Mouse (Mus musculus) neural tube, embryonic 14.5 days (tissue): Measurements from ENCODE around the gene Lsp1. TPM values are rescaled to one million over a fixed set of nuclear protein-coding genes. Genes with fewer than 3 reads are reported as not detected.

Experiments used
- ATAC-seq: fragments of 200-750 bp; cut with Nextera tagmentation; 2 replicates; pipeline ENCODE4 v1.8.0; 2017; ENCODE audit warnings: low read depth, mild to moderate bottlenecking, moderate TSS enrichment, moderate library complexity
- H3K27ac ChIP-seq: fragments of 300-500 bp; sonication (generic); 2 replicates; pipeline ENCODE4 v1.5.1; 2014; ENCODE audit warnings: low read depth, mild to moderate bottlenecking, control low read depth, low read length, moderate library complexity, mixed read lengths
- H3K27me3 ChIP-seq: fragments of 300-500 bp; sonication (generic); 2 replicates; pipeline ENCODE4 v1.6.1; 2014; ENCODE audit warnings: low read length; ENCODE audit not compliant: control insufficient read depth, insufficient read depth
- H3K36me3 ChIP-seq: fragments of 300-500 bp; sonication (generic); 2 replicates; pipeline ENCODE4 v1.6.1; 2014; ENCODE audit warnings: low read length, mixed read lengths; ENCODE audit not compliant: control insufficient read depth, insufficient read depth
- H3K4me1 ChIP-seq: fragments of 300-500 bp; sonication (generic); 2 replicates; pipeline ENCODE4 v1.6.1; 2014; ENCODE audit warnings: low read length; ENCODE audit not compliant: control insufficient read depth, insufficient read depth
- H3K4me2 ChIP-seq: fragments of 300-500 bp; sonication (generic); 2 replicates; pipeline ENCODE4 v1.6.1; 2014; ENCODE audit warnings: mild to moderate bottlenecking, low read depth, low read length, control low read depth
- H3K4me3 ChIP-seq: fragments of 300-500 bp; sonication (generic); 2 replicates; pipeline ENCODE4 v1.5.1; 2014; ENCODE audit warnings: low read depth, low read length, control low read depth, mixed read lengths
- H3K9ac ChIP-seq: fragments of 300-500 bp; sonication (generic); replicated peaks from 2 replicates; pipeline ENCODE4 v1.6.1; 2014; ENCODE audit warnings: low read depth, mild to moderate bottlenecking, control low read depth, low read length, mixed read lengths
- H3K9me3 ChIP-seq: fragments of 300-500 bp; sonication (generic); 2 replicates; pipeline ENCODE4 v1.6.1; 2016; ENCODE audit warnings: low read length; ENCODE audit not compliant: control insufficient read depth
- WGBS: fragments of 180-500 bp; shearing (Covaris S2); extraction: QIAGEN DNeasy Blood & Tissue Kit; methylation state at CpG from one replicate; pipeline ENCODE4 v1.1.7; 2014; 5-methylcytosine and 5-hydroxymethylcytosine counted together
- polyA plus RNA-seq: library from polyadenylated mRNA; unstranded; fragments of >200 nt; fragmentation: Nextera tagmentation; extraction: Ambion mirVana; gene quantifications from 2 replicates; pipeline ENCODE4 v1.2.1, GENCODE M21; 2014

The Lsp1 gene
- polyA plus RNA-seq, 1 experiment from 2014 or later: 3.9 TPM

DNA sequence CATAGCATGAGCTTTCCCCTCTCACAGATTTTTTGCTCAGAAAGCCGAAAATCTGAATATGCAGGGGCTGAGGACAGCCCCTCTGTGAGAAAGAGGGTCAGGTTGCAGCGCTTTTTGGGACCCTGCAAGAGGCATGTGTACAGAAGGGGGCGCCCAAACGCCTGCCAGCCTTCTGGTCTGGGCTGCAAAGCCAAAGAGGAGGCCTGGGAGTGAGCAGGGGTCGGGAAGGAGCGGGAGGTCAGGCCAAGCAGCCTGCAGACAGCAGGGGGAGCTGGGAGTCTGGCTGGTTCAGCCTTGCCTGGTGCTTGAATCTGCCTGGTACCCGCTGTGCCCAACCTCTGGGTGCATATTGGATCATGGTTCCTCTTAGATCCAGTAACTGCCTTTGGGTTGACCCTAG lies 32.4 kb upstream of the Lsp1 start:
- H3K4me1 ChIP-seq: peaks cover 13% of the 10 kb centered on the region
- H3K4me3 ChIP-seq: no peak overlapping the region
- no peak overlapping the region for H3K27ac ChIP-seq
- H3K27me3 ChIP-seq: no peaks in the 10 kb centered on the region
- ATAC-seq: no peak
- H3K9me3 ChIP-seq: no peaks in the 10 kb centered on the region
- no peak overlapping the region for H3K4me2 ChIP-seq
- 10% methylated on average over 7 of the region's 7 CpGs for WGBS
- no peaks in the 10 kb centered on the region for H3K36me3 ChIP-seq
- H3K9ac ChIP-seq: no peak overlapping the region

DNA sequence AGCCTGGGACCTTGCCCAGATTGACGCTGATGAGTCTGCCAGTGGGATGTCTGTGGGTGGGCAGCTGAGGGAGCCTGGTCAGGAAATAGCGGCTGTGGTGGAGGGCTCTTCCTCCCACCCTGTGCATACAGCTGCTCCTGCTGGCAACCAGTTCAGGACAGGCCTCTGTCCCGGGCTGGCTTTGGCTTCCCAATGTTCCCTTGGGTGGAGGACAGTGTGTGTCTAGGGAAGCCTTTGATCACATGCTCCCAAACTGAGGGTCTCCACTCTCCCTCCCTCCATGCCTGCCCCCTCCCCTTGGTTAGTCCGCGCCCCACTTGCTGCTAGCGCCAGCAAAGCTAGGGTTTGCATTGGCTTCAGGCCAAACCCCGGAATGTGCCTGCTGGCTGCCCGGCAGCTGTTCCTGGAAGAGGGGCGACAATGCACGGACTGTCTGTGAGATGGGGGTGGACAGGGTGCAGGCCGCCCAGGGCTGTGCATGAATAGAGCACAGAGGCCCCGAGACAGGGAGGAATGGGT lies 30.4 kb upstream of the Lsp1 start:
- H3K9ac ChIP-seq: no peak overlapping the region
- peak overlapping the region; percentile 23; the same call in 1 of the 2 replicates for H3K27ac ChIP-seq
- H3K4me3 ChIP-seq: no peak overlapping the region
- H3K36me3 ChIP-seq: no peaks in the 10 kb centered on the region
- H3K4me1 ChIP-seq: peaks cover 13% of the 10 kb centered on the region
- 0 out of 2 replicates have a peak overlapping the region, but pooled peaks have one; percentile 4 for H3K4me2 ChIP-seq
- 36% methylated on average over 12 of the region's 12 CpGs for WGBS
- H3K27me3 ChIP-seq: no peaks in the 10 kb centered on the region
- no peaks in the 10 kb centered on the region for H3K9me3 ChIP-seq
- peak; percentile 85 for ATAC-seq

DNA sequence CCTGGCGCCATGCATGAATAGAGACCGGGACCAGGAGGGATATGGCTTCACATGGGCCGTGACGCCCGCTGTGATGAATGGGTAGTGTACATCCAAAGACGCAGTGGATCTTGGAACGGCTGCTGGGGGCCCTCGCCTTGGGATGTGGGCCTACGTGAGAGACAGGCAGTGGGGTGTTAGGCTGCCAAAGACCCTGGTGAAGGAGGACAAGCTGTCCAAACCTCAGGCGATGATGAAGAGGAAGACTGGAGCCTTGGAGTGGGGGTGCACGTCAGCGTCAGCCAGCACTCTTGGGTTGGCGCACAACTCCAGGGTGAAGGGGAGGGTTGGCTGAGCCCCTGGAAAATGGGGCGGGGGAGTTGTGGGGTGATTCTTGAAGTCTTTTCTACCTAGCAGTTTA lies 29.5 kb upstream of the Lsp1 start:
- H3K4me3 ChIP-seq: no peak overlapping the region
- no peak for ATAC-seq
- no peaks in the 10 kb centered on the region for H3K27me3 ChIP-seq
- no peaks in the 10 kb centered on the region for H3K36me3 ChIP-seq
- H3K9me3 ChIP-seq: no peaks in the 10 kb centered on the region
- no peak overlapping the region for H3K4me2 ChIP-seq
- no peak overlapping the region; the same call in 1 of the 2 replicates for H3K27ac ChIP-seq
- peaks cover 13% of the 10 kb centered on the region for H3K4me1 ChIP-seq
- H3K9ac ChIP-seq: no peak overlapping the region
- WGBS: 80% methylated on average over 14 of the region's 14 CpGs

DNA sequence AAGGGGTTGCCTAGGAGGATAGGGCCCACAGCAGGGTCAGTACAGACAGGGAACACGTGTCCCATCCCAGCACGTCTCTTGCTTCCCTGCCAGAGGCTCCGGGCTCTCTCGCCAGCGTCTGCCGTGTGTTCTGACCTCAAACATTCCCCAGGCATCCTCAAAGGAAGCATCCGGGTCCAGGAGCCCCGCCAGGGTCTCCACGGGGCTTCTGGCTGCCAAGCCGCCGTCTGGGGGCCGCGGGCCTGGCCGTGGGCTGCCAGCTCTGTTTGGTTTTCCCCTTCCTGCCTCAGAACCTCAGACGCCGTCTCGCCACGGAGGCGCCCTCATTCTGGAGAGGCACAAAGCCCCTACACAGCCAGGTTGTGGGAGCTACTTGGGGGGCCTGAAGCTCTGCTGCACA lies 27.0 kb upstream of the Lsp1 start:
- no peak for ATAC-seq
- no peak overlapping the region for H3K9ac ChIP-seq
- peaks cover 13% of the 10 kb centered on the region for H3K4me1 ChIP-seq
- WGBS: 53% methylated on average over 19 of the region's 19 CpGs
- H3K36me3 ChIP-seq: no peaks in the 10 kb centered on the region
- no peak overlapping the region for H3K4me2 ChIP-seq
- H3K9me3 ChIP-seq: no peaks in the 10 kb centered on the region
- H3K27ac ChIP-seq: no peak overlapping the region
- no peaks in the 10 kb centered on the region for H3K27me3 ChIP-seq
- no peak overlapping the region for H3K4me3 ChIP-seq

DNA sequence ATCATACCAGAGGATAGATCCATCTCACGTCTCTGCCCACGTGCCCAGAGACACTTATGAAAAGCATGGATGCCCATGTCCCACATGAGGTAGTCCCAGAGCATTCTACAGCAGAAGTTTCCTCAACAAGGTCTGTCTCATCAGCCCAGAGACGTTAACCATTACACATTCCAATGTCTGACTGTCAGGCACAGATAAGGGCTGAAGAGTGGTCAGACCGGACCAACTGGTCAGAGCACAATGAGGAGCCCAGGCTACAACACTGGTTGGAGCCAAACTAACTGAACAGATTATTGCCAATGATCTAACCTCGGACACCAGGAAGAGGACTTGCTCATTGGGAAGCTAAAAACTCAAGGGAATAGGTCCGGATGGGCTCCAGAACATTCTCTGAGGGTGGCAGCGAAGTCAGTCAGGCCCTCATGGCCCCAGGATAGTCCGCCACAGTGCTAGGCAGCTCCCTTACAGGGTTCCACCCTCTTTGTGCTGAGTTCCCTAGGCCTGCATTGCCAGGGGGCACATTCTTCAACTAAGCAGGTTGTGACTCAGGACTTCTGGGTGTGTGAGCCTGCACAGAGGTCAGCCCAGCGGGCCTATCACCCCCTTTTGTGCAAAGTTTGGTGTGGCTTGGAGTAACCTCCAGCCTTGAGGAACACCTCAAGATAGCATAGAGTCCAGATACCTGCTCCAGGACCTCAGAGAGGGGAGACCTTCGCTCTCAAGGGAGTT lies 26.3 kb upstream of the Lsp1 start, which contains the start of gene Syt8:
TSS of gene Syt8 (plus strand) at position 714 of the 729 bp plus-strand sequence.
- H3K9me3 ChIP-seq: no peaks in the 10 kb centered on the region
- no peaks in the 10 kb centered on the region for H3K36me3 ChIP-seq
- H3K4me1 ChIP-seq: peaks cover 13% of the 10 kb centered on the region
- no peak within 1 kb of the TSS for H3K9ac ChIP-seq
- H3K4me2 ChIP-seq: no peak within 1 kb of the TSS
- WGBS: 90% methylated on average over 10 of the region's 10 CpGs
- H3K4me3 ChIP-seq: no peak within 1 kb of the TSS
- H3K27me3 ChIP-seq: no peaks in the 10 kb centered on the region
- no peak within 1 kb of the TSS for H3K27ac ChIP-seq
- no peak for ATAC-seq

DNA sequence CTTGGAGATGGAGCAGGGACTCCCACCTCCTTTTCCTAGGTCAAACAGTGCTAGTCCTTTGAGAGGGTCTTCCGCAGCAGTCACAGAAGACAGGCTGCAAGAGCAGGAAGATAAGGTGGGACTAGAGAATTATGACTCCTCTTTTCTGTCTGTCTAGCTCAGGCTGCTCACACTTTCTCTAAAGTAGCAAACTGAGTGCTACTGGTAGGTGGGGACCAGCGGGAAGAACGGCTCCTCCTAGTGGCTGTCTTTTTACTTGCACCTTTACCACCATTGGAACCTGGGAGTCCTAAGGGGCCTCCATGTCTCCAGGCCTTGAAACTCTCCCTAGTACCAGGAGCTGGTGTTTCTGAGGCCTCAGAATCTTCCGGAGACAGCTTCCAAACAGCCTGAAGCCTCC lies 25.1 kb upstream of the Lsp1 start:
- ATAC-seq: no peak
- Histone ChIP-seq H3K4me3 (no peak overlapping the region), H3K9me3 (no peaks in the 10 kb centered on the region), H3K9ac (no peak overlapping the region), H3K4me2 (no peak overlapping the region), H3K27ac (no peak overlapping the region), H3K4me1 (peaks cover 5% of the 10 kb centered on the region), H3K27me3 (no peaks in the 10 kb centered on the region), H3K36me3 (no peaks in the 10 kb centered on the region)
- WGBS: 27% methylated on average over 4 of the region's 4 CpGs

DNA sequence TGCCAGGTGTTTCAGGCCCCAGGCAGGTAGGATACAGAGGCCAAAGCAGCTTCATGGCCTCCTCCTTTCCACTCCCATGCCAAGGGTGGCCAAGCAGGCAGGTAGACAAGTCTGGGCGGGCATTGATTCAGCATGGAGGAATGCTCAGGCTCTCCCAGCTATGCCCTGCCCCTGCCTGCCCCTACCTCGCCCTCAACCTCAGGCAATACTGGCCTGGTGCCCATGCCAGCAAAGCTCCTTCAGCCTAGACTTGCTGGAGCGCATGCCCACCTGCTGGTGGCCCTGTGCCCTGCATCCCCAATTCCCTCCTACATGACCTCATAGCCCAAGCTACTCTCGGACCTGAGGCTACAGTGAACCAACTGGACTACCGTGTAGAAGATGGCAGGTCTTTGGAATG lies 23.3 kb upstream of the Lsp1 start:
- Histone ChIP-seq H3K4me2 (no peak overlapping the region), H3K36me3 (no peaks in the 10 kb centered on the region), H3K27ac (no peak overlapping the region), H3K27me3 (no peaks in the 10 kb centered on the region), H3K4me1 (no peaks in the 10 kb centered on the region), H3K4me3 (no peak overlapping the region), H3K9ac (no peak overlapping the region), H3K9me3 (no peaks in the 10 kb centered on the region)
- WGBS: 75% methylated on average over 5 of the region's 5 CpGs
- ATAC-seq: no peak

DNA sequence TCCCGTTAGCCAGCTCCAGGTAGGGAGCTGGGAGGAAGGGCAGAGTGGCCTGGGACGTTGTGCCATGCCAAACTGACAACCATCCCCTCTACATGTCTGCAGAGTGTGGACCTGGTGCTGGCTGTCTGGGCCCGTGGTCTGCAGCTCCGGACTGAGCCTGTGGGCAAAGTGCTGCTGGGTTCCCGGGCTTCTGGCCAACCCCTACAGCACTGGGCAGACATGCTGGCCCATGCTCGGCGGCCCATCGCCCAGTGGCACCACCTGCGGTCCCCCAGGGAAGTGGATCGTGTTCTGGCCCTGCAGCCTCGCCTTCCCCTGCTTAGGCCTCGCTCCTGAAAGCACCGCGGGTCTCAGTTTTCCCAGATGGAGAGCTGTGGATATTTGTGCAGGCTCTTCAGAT lies 20.6 kb upstream of the Lsp1 start:
- Histone ChIP-seq H3K4me2 (no peak overlapping the region), H3K9ac (no peak overlapping the region), H3K9me3 (no peaks in the 10 kb centered on the region), H3K36me3 (no peaks in the 10 kb centered on the region), H3K4me1 (no peaks in the 10 kb centered on the region), H3K27ac (no peak overlapping the region), H3K4me3 (no peak overlapping the region), H3K27me3 (no peaks in the 10 kb centered on the region)
- 89% methylated on average over 14 of the region's 14 CpGs for WGBS
- no peak for ATAC-seq

DNA sequence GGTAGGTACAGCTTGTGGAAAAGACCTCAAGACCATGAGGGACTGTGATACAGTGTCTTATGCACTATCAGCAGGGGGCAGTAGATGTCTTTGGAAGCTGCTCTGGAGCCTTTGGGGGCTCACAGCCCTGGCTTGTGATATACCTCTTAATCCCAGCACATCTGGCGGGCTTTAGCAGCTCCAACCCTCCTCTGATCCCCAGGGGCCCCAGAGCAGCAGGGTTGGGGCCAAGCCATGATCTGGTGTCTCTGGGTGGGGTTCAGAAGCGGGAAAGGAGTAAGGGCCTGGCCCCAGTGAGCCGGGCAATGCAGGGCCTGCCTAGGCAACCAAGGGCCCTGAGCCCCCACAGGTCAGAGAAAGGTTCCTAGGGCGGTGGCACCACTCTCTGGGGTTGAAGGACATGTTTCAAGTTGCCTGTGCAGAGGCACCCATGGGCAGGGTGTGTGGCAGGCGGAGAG lies 19.9 kb upstream of the Lsp1 start:
- Histone ChIP-seq H3K9ac (no peak overlapping the region), H3K27me3 (no peaks in the 10 kb centered on the region), H3K4me2 (no peak overlapping the region), H3K4me1 (no peaks in the 10 kb centered on the region), H3K4me3 (no peak overlapping the region), H3K27ac (no peak overlapping the region), H3K9me3 (no peaks in the 10 kb centered on the region), H3K36me3 (no peaks in the 10 kb centered on the region)
- WGBS: 67% methylated on average over 5 of the region's 5 CpGs
- peak; percentile 61; the same call in 1 of the 2 replicates for ATAC-seq
